Mouse (Mus musculus) cerebellum, adult 2 months (tissue): ENCODE measurements around the gene Cdc42ep2. TPM values are rescaled to one million over a fixed set of nuclear protein-coding genes. Genes with fewer than 3 reads are reported as not detected.

Source experiments
- DNase-seq, 2 experiments: peaks; one replicate each; pipeline ENCODE4 v3.0.0; 2021
- H3K27ac ChIP-seq: fragments of 200-500 bp; 2 replicates; pipeline ENCODE4 v1.5.1; 2012; ENCODE audit warnings: low read length, control low read depth, inconsistent platforms; ENCODE audit not compliant: insufficient read depth
- H3K27me3 ChIP-seq: fragments of 200-500 bp; 2 replicates; pipeline ENCODE4 v1.6.1; 2012; ENCODE audit warnings: inconsistent platforms, mild to moderate bottlenecking, low read length, moderate library complexity; ENCODE audit not compliant: control insufficient read depth, insufficient read depth
- H3K4me1 ChIP-seq: fragments of 200-500 bp; 2 replicates; pipeline ENCODE4 v1.6.1; 2011; ENCODE audit warnings: low read length; ENCODE audit not compliant: control insufficient read depth, insufficient read depth
- H3K4me3 ChIP-seq: fragments of 200-500 bp; replicated peaks from 2 replicates; pipeline ENCODE3; 2011; ENCODE audit warnings: mild to moderate bottlenecking, low read depth, low read length, control low read depth; ENCODE audit not compliant: insufficient read depth
- CTCF ChIP-seq: fragments of 200-500 bp; IDR thresholded peaks from 2 replicates; pipeline ENCODE4 v1.5.1; 2011; ENCODE audit warnings: low read depth, mild to moderate bottlenecking, control low read depth, low read length, moderate library complexity, borderline replicate concordance; ENCODE audit not compliant: insufficient read depth
- POLR2A ChIP-seq: fragments of 200-500 bp; IDR thresholded peaks from 2 replicates; pipeline ENCODE4 v1.6.1; 2011; ENCODE audit warnings: low read length, control low read depth, borderline replicate concordance; ENCODE audit not compliant: insufficient read depth
- WGBS: fragments of 180-500 bp; shearing (Covaris S2); methylation state at CpG from one replicate; pipeline ENCODE4 v1.1.7; 2018; 5-methylcytosine and 5-hydroxymethylcytosine counted together
- polyA plus RNA-seq: library from polyadenylated mRNA; depleted of rRNA; stranded (reverse); fragments of >200 nt; gene quantifications from 2 replicates; pipeline ENCODE4 v1.2.3, GENCODE M21; 2012; rRNA removed

Gene Cdc42ep2
- 23.8 and 25.2 TPM in 2 replicates for polyA plus RNA-seq

GRCm38 (mm10) chr19:5924713-5925093, at the start of gene Cdc42ep2:
TSS of gene Cdc42ep2 (minus strand) at chr19:5924816.
- TF ChIP-seq CTCF, result no peak
- TF ChIP-seq POLR2A, result peak; percentile 84
- Histone ChIP-seq H3K4me1 (peaks cover 5% of the 10 kb centered on the region; the same call in 1 of the 2 replicates), H3K4me3 (peak within 1 kb of the TSS; percentile 88), H3K27me3 (no peaks in the 10 kb centered on the region), H3K27ac (peak within 1 kb of the TSS; percentile 70)
- peak; percentile 95 to 96 for DNase-seq
- WGBS, result under 1% methylated on average over 18 of the region's 18 CpGs

GRCm38 (mm10) chr19:5967664-5968063, 43.0 kb upstream of the Cdc42ep2 start:
- TF ChIP-seq POLR2A (no peak), CTCF (no peak)
- H3K27ac ChIP-seq, result no peak overlapping the region
- DNase-seq, result no peak
- WGBS, result 95% methylated on average over 10 of the region's 10 CpGs
- no peaks in the 10 kb centered on the region for H3K27me3 ChIP-seq
- H3K4me1 ChIP-seq, result no peaks in the 10 kb centered on the region
- no peak overlapping the region for H3K4me3 ChIP-seq

- Histone ChIP-seq H3K4me3 (no peak overlapping the region), H3K27me3 (no peaks in the 10 kb centered on the region), H3K4me1 (no peaks in the 10 kb centered on the region), H3K27ac (no peak overlapping the region)
- TF ChIP-seq CTCF (no peak), POLR2A (no peak)
- DNase-seq, result no peak
- WGBS, result 78% methylated on average over 6 of the region's 6 CpGs
Observed at GRCm38 (mm10) chr19:5966786-5967185, 42.2 kb upstream of the Cdc42ep2 start.

- Histone ChIP-seq H3K27ac (no peak overlapping the region), H3K4me1 (no peaks in the 10 kb centered on the region), H3K4me3 (no peak overlapping the region), H3K27me3 (no peaks in the 10 kb centered on the region)
- WGBS, result 94% methylated on average over 2 of the region's 2 CpGs
- no peak for TF ChIP-seq POLR2A
- no peak for TF ChIP-seq CTCF
- no peak for DNase-seq
Observed at GRCm38 (mm10) chr19:5965910-5966309, 41.3 kb upstream of the Cdc42ep2 start.

- peak; percentile 64 to 75 for DNase-seq
- Histone ChIP-seq H3K27ac (no peak overlapping the region), H3K27me3 (no peaks in the 10 kb centered on the region), H3K4me3 (no peak overlapping the region), H3K4me1 (no peaks in the 10 kb centered on the region)
- 15% methylated on average over 4 of the region's 4 CpGs for WGBS
- TF ChIP-seq POLR2A, result no peak
- TF ChIP-seq CTCF, result peak; percentile 86
Observed at GRCm38 (mm10) chr19:5965280-5965679, 40.7 kb upstream of the Cdc42ep2 start.

GRCm38 (mm10) chr19:5964804-5965203, 40.2 kb upstream of the Cdc42ep2 start:
- H3K4me3 ChIP-seq, result peak overlapping the region; percentile 84
- TF ChIP-seq POLR2A (no peak), CTCF (no peak)
- no peak overlapping the region for H3K27ac ChIP-seq
- 84% methylated on average over 2 of the region's 2 CpGs for WGBS
- H3K27me3 ChIP-seq, result no peaks in the 10 kb centered on the region
- no peaks in the 10 kb centered on the region for H3K4me1 ChIP-seq
- DNase-seq, result no peak

GRCm38 (mm10) chr19:5963883-5964562, 39.4 kb upstream of the Cdc42ep2 start, which contains the start of gene Pola2:
TSS of gene Pola2 (minus strand) at chr19:5964202.
- H3K4me1 ChIP-seq, result no peaks in the 10 kb centered on the region
- peak; percentile 88 to 90 for DNase-seq
- H3K4me3 ChIP-seq, result peak within 1 kb of the TSS; percentile 84
- no peaks in the 10 kb centered on the region for H3K27me3 ChIP-seq
- under 1% methylated on average over 50 of the region's 50 CpGs for WGBS
- 0 out of 2 replicates have a peak within 1 kb of the TSS, but pooled peaks have one; percentile 8 for H3K27ac ChIP-seq
- TF ChIP-seq POLR2A, result peak; percentile 90; the same call in 1 of the 2 replicates
- no peak for TF ChIP-seq CTCF

GRCm38 (mm10) chr19:5962651-5963050, 38.0 kb upstream of the Cdc42ep2 start:
- Histone ChIP-seq H3K27me3 (no peaks in the 10 kb centered on the region), H3K4me1 (no peaks in the 10 kb centered on the region), H3K4me3 (no peak overlapping the region), H3K27ac (no peak overlapping the region)
- no peak for DNase-seq
- 22% methylated on average over 1 of the region's 1 CpGs for WGBS
- TF ChIP-seq POLR2A (no peak), CTCF (no peak)
